Mouse (Mus musculus): ENCODE measurements around the gene Ubtd2. TPM values are rescaled to one million over a fixed set of nuclear protein-coding genes. Genes with fewer than 3 reads are reported as not detected.
A peak's percentile ranks its signal among the peaks of the same experiment; 100 is the strongest.

Gene Ubtd2
- polyA plus RNA-seq, 1 experiment: not detected

DNA sequence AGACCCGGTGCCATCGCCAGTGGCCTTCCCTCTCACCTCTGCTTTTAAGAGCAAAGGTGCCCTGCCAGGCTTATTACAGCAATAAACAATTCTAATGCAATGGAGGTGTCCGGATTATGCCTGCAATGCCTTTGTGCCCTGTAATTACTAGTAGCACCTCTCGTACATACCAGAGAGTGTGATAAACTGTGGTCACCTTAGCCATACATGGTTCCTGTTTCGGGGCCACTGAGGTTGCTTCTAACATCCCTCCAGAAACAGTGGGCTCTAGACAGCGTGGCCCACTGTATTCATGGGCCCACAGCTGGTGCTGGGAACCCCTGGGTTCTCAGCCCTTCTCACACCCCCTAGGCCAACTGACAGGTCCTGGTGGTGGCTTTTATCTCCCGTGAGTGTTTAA is 27.6 kb upstream of the Ubtd2 start:
- no peak for TF ChIP-seq POLR2A (IDR thresholded peaks at IDR 0.05; ENCODE audit: insufficient read depth, low read depth, low read length)
- TF ChIP-seq CTCF (IDR thresholded peaks at IDR 0.05; ENCODE audit: insufficient read depth, low read depth, low read length): no peak
- Histone ChIP-seq H3K4me1 (ENCODE audit: control insufficient read depth, insufficient read depth, low read length) (peaks cover 3% of the 10 kb centered on the region; the same call in 1 of the 2 replicates), H3K27ac (ENCODE audit: insufficient read depth, low read depth, low read length) (no peak overlapping the region), H3K4me3 (ENCODE audit: insufficient read depth, low read depth, low read length) (no peak overlapping the region)
- 87% methylated on average over 7 of the region's 7 CpGs for WGBS

DNA sequence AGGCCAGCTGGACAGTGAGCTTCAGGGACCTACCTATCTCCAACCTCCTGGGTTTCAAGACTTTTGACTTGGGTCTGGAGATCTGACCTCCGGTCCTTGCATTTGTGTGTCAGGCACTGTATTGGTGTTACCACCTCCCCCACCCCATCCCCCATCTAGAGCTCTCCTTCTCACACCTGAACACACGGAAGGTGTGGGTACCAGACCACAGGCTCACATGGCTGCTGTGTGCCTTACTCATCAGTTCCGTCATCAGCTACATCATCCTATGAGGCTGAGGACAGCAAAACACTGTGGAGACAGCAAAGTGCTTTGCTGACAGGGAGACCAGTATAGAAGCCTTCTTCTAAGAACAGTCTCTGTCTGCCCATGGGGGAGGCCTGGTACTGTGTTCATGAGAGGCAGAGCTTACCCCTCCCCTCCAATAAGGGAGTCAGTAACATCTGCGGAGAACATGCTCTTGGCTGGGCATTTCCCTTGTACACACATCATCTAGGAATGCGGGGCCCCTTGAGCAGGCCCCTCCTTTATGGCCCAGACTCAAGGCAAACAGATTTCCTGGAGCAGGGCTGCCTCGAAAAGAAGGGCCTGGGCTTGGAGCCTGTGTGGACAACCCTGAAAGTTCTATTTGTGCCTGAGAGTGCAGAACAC is 19.6 kb upstream of the Ubtd2 start:
- 66% methylated on average over 6 of the region's 6 CpGs for WGBS
- Histone ChIP-seq H3K27ac (ENCODE audit: insufficient read depth, low read depth, low read length) (no peak overlapping the region), H3K4me3 (ENCODE audit: insufficient read depth, low read depth, low read length) (no peak overlapping the region), H3K4me1 (ENCODE audit: control insufficient read depth, insufficient read depth, low read length) (no peaks in the 10 kb centered on the region)
- TF ChIP-seq CTCF (IDR thresholded peaks at IDR 0.05; ENCODE audit: insufficient read depth, low read depth, low read length): no peak
- TF ChIP-seq POLR2A (IDR thresholded peaks at IDR 0.05; ENCODE audit: insufficient read depth, low read depth, low read length): no peak

DNA sequence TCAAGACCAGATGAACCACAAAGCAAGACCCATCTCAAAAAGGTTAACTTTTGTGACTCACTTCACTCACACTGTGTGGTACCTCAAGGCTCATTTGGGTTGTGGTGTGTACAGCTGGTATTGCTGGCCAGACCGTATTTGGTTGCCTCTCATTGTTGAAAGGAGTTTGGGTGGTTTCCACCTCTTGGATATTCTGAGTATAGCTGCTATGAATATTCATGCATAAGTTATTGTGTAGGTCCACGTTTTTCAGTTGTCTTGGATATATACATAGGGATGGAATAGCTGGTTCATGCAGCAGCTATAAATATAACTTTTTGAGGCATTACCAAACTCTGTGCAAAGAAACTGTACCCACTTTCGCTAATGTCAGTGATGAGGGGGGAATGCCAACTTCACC is 12.6 kb upstream of the Ubtd2 start:
- TF ChIP-seq POLR2A (IDR thresholded peaks at IDR 0.05; ENCODE audit: insufficient read depth, low read depth, low read length) (no peak), CTCF (IDR thresholded peaks at IDR 0.05; ENCODE audit: insufficient read depth, low read depth, low read length) (no peak)
- WGBS: 79% methylated on average over 3 of the region's 3 CpGs
- H3K4me1 ChIP-seq (ENCODE audit: control insufficient read depth, insufficient read depth, low read length): no peaks in the 10 kb centered on the region
- no peak overlapping the region for H3K4me3 ChIP-seq (ENCODE audit: insufficient read depth, low read depth, low read length)
- no peak overlapping the region for H3K27ac ChIP-seq (ENCODE audit: insufficient read depth, low read depth, low read length)

DNA sequence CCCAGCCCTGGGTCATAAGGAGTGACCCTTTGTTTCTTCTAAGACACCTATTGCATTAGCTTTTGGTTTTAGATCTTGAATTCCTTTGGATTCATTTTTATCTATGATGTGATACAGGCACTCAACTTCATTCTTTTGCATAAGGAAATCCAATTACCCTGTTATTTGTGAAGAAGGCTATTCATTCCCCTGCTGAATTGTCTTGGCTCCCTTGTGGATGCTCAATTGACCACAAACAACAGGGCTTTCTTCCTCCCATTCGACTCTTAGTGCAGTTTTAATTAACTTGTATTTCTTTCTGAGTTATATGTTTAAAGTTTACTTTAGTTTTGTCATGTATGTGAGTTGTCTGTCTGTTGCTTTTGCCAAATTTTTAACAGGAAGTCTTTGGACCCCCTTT is 10.9 kb upstream of the Ubtd2 start:
- no peak overlapping the region for H3K27ac ChIP-seq (ENCODE audit: insufficient read depth, low read depth, low read length)
- H3K4me1 ChIP-seq (ENCODE audit: control insufficient read depth, insufficient read depth, low read length): no peaks in the 10 kb centered on the region
- H3K4me3 ChIP-seq (ENCODE audit: insufficient read depth, low read depth, low read length): no peak overlapping the region
- 22% methylated on average over 1 of the region's 1 CpGs for WGBS
- TF ChIP-seq CTCF (IDR thresholded peaks at IDR 0.05; ENCODE audit: insufficient read depth, low read depth, low read length): no peak
- no peak for TF ChIP-seq POLR2A (IDR thresholded peaks at IDR 0.05; ENCODE audit: insufficient read depth, low read depth, low read length)

DNA sequence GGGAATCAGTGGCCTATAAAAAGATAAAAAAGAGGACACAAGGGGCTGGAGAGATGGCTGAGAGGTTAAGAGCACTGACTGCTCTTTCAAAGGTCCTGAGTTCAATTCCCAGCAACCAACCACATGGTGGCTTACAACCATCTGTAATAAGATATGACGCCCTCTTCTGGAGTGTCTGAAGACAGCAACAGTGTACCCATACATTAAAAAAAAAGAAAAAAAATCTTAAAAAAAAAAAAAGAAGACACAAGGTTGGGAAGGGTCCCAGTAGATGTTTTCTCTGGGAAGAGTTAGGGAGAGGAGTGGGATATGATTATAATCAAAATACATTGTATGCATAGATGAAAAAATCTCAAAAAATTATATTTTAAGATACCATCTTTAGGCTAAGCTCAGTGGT is 10.0 kb upstream of the Ubtd2 start:
- Histone ChIP-seq H3K4me1 (ENCODE audit: control insufficient read depth, insufficient read depth, low read length) (no peaks in the 10 kb centered on the region), H3K4me3 (ENCODE audit: insufficient read depth, low read depth, low read length) (no peak overlapping the region), H3K27ac (ENCODE audit: insufficient read depth, low read depth, low read length) (no peak overlapping the region)
- TF ChIP-seq POLR2A (IDR thresholded peaks at IDR 0.05; ENCODE audit: insufficient read depth, low read depth, low read length) (no peak), CTCF (IDR thresholded peaks at IDR 0.05; ENCODE audit: insufficient read depth, low read depth, low read length) (no peak)
- 84% methylated on average over 1 of the region's 1 CpGs for WGBS

DNA sequence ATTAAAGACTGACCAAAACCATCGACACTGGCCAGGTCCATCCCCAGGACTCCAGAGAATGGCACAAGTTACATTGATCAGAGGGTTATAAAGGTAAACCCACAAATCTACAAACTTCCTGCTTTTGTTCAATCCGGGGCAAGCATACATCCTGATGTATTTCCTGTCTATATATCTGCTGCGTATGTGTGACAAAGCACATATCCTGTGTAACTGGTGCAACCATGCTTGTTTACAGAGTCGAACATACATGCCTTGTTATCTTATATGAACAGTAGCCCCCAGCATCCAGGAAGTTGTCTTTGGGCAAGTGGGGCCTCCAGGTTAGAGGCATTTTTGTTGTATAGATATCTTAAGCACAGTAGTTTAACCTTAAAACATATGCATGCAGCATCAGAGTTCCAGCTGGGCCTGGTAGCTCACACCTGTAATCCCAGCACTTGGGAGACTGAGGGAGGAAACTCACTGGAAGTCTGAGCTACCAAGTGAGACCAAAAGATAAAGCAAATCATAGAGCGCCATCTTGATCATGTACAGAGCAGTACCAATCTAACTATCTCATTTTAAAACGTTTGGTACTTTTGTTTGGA is 9.4 kb upstream of the Ubtd2 start:
- no peak for TF ChIP-seq CTCF (IDR thresholded peaks at IDR 0.05; ENCODE audit: insufficient read depth, low read depth, low read length)
- TF ChIP-seq POLR2A (IDR thresholded peaks at IDR 0.05; ENCODE audit: insufficient read depth, low read depth, low read length): no peak
- H3K4me3 ChIP-seq (ENCODE audit: insufficient read depth, low read depth, low read length): no peak overlapping the region
- H3K4me1 ChIP-seq (ENCODE audit: control insufficient read depth, insufficient read depth, low read length): no peaks in the 10 kb centered on the region
- no peak overlapping the region for H3K27ac ChIP-seq (ENCODE audit: insufficient read depth, low read depth, low read length)
- WGBS: 88% methylated on average over 6 of the region's 6 CpGs

DNA sequence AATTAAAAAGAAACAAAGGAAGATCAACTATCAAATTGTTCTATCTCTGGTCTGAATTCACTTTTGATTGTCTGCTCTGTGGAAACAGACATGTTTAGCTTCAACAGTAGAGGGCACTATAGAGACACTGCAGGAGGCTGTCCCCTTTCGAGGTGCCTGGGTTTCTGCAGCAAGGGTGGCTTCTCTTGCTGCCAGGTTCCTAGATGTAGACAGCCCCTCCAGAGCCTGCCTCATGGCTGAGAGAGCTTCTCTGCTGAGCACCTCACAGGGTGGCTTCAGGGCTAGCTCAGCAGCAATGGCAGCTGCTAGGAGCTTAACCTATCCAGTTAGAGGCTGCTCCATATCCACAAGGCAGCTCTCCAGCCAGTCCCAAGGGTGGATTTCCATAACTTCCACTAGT is 5.0 kb upstream of the Ubtd2 start:
- no peak overlapping the region for H3K27ac ChIP-seq (ENCODE audit: insufficient read depth, low read depth, low read length)
- no peaks in the 10 kb centered on the region for H3K4me1 ChIP-seq (ENCODE audit: control insufficient read depth, insufficient read depth, low read length)
- TF ChIP-seq POLR2A (IDR thresholded peaks at IDR 0.05; ENCODE audit: insufficient read depth, low read depth, low read length) (no peak), CTCF (IDR thresholded peaks at IDR 0.05; ENCODE audit: insufficient read depth, low read depth, low read length) (peak; percentile 36; the same call in 1 of the 2 replicates)
- H3K4me3 ChIP-seq (ENCODE audit: insufficient read depth, low read depth, low read length): no peak overlapping the region
- WGBS: 0% methylated on average over 1 of the region's 1 CpGs

DNA sequence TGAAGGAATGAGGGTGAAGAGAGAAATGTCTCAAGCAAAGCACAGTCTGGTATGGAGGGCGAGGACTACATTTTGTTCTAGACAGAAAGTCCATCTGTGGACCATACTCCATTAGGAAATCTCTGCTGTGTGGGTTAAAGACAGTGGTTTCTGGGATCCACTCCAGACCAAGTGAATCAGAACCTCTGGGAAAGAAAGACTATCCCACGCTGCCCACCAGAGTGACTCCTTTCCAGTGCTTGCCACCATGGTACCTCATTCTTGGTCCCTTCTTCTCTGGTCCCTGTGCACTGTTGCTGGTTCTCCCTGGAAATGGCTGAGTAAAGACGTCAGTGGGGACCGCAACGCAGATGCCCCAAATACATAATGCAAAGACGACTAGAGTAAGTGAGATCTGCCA is 3.9 kb upstream of the Ubtd2 start:
- Histone ChIP-seq H3K4me1 (ENCODE audit: control insufficient read depth, insufficient read depth, low read length) (0 out of 2 replicates have a peak, but pooled peaks cover 3% of the 10 kb centered on the region), H3K4me3 (ENCODE audit: insufficient read depth, low read depth, low read length) (no peak overlapping the region), H3K27ac (ENCODE audit: insufficient read depth, low read depth, low read length) (no peak overlapping the region)
- WGBS: 96% methylated on average over 6 of the region's 6 CpGs
- TF ChIP-seq CTCF (IDR thresholded peaks at IDR 0.05; ENCODE audit: insufficient read depth, low read depth, low read length) (no peak), POLR2A (IDR thresholded peaks at IDR 0.05; ENCODE audit: insufficient read depth, low read depth, low read length) (no peak)

DNA sequence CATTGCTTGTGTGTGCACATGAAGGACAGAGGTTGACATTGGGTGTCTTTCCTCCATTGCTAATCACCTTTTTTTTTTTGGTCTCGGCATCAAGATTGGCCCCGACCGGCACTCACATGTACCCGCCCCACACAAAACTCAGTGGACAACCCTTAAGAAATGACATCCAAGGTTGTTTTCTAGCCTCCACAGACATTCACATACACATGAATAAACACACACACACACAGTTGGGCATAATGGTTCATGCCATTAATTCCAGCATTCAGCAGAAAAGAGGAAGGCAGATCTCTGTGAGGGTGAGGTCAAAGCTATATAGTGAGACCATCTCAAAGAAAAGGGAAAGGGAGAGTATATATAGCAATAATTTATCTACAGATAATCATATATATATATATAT is 2.4 kb upstream of the Ubtd2 start:
- 95% methylated on average over 4 of the region's 4 CpGs for WGBS
- Histone ChIP-seq H3K27ac (ENCODE audit: insufficient read depth, low read depth, low read length) (no peak overlapping the region), H3K4me1 (ENCODE audit: control insufficient read depth, insufficient read depth, low read length) (0 out of 2 replicates have a peak, but pooled peaks cover 3% of the 10 kb centered on the region), H3K4me3 (ENCODE audit: insufficient read depth, low read depth, low read length) (no peak overlapping the region)
- TF ChIP-seq CTCF (IDR thresholded peaks at IDR 0.05; ENCODE audit: insufficient read depth, low read depth, low read length): no peak
- TF ChIP-seq POLR2A (IDR thresholded peaks at IDR 0.05; ENCODE audit: insufficient read depth, low read depth, low read length): no peak
